Mouse (Mus musculus): ENCODE measurements around the gene Olfr825. TPM values are rescaled to one million over a fixed set of nuclear protein-coding genes. Genes with fewer than 3 reads are reported as not detected.

Gene Olfr825
- polyA plus RNA-seq (2014; fragmentation: Illumina TruSeq; extraction: RNeasy Lipid Tissue Mini Kit (QIAGEN cat#74804); ENCODE audit: low read depth, low replicate concordance) = not detected

DNA sequence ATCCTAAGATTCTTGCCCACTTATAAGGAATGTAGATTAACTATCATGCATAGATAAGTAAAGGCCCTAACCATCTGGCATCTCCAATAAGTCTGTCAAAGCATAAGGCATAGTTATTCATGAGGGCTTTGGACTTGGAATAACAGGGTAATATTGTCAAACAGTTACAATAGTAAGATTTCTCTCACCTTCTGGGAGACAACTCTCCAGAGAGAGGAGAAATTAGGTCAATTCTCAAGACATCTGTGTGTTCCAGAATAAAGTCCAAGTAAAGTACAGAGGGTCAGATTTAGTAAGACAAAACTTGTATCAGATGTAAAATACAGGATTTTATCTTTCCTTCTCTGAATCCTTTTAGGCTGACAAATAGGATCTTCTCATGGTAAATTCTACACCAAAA, at the start of gene Olfr825:
TSS of gene Olfr825 (minus strand) at position 101 of the 400 bp plus-strand sequence.

DNA sequence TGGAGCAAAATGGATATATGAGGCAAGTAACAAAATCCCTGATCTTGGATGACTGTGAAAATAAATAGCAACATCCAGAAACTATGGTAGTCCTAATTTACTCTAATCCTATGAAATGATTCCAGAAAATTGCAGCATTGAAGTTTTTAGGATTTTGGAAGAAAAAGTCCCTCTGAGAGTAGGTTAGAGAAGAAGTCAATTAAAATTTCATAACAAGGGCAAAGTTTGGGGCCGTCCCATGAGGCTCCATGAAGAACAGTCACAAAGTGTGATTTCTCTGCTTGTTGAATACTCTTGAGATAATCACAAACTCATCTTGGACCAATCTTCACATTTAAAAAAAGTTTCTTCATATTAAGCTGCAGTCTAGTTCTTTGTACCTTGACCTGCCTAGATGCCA, 47.7 kb upstream of the Olfr825 start, which contains the start of gene Olfr827:
TSS of gene Olfr827 (minus strand) at position 101 of the 400 bp plus-strand sequence.

DNA sequence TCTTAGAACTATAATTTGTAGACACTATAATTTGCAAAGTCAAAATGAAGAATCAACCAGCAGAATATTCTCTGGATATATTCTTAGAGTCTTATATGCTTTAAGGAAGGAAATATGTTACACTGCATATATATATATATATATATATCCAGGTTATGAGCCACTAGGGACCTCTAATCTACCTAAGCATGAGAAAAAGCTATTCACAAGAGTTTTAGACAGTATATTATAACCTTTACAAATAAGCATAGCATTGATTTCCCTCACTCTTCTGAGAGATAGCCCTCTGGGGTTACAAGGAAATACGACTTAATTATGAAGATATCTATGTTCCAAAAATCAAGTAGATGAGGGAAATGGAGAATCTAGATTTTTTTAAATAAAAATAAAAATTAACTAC, 17.5 kb upstream of the Olfr825 start, which contains the start of gene Olfr826:
TSS of gene Olfr826 (minus strand) at position 101 of the 400 bp plus-strand sequence.

DNA sequence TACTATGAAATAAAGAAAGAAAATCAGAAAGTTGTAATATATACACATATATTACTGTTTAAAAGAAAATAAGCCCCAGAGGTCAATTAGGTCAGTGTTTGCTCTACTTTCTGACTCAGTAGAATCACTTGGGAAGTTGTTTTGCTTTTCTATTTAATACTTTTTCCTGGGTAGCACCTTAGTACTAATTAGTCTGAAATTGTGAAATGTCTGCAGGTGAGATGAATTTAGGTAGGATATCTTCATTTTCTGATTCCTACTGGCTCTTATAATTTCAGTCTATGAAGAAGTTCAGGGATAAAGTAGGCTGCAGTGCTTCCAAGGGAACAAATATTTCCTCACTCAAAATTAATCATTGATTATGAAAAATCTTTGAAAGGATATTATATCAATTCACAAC, 36.7 kb downstream of the Olfr825 start, which contains the start of gene Olfr824:
TSS of gene Olfr824 (minus strand) at position 101 of the 400 bp plus-strand sequence.

DNA sequence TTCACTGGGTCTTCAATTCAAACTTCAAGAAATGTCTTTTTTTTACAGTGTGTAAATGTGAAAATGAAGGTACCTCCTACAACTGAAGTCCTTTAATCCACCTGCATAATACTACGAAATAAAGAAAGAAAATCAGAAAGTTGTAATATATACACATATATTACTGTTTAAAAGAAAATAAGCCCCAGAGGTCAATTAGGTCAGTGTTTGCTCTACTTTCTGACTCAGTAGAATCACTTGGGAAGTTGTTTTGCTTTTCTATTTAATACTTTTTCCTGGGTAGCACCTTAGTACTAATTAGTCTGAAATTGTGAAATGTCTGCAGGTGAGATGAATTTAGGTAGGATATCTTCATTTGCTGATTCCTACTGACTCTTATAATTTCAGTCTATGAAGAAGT, 51.3 kb downstream of the Olfr825 start, which contains the start of gene Olfr823:
TSS of gene Olfr823 (minus strand) at position 101 of the 400 bp plus-strand sequence.

Other genes starting within 250 kb of the Olfr825 start
- gene Olfr818, start 217.7 kb downstream of the Olfr825 start, polyA plus RNA-seq (2014; fragmentation: Illumina TruSeq; extraction: RNeasy Lipid Tissue Mini Kit (QIAGEN cat#74804); ENCODE audit: low read depth, low replicate concordance) = not detected
- gene Olfr819, start 199.5 kb downstream of the Olfr825 start, polyA plus RNA-seq (2014; fragmentation: Illumina TruSeq; extraction: RNeasy Lipid Tissue Mini Kit (QIAGEN cat#74804); ENCODE audit: low read depth, low replicate concordance) = not detected
- not detected for gene Olfr247, start 190.6 kb downstream of the Olfr825 start, polyA plus RNA-seq (2014; fragmentation: Illumina TruSeq; extraction: RNeasy Lipid Tissue Mini Kit (QIAGEN cat#74804); ENCODE audit: low read depth, low replicate concordance)
- not detected for gene Gm10310, start 181.7 kb downstream of the Olfr825 start, polyA plus RNA-seq (2014; fragmentation: Illumina TruSeq; extraction: RNeasy Lipid Tissue Mini Kit (QIAGEN cat#74804); ENCODE audit: low read depth, low replicate concordance)
- not detected for gene Olfr820, start 154.1 kb downstream of the Olfr825 start, polyA plus RNA-seq (2014; fragmentation: Illumina TruSeq; extraction: RNeasy Lipid Tissue Mini Kit (QIAGEN cat#74804); ENCODE audit: low read depth, low replicate concordance)
- not detected for gene Olfr821, start 136.4 kb downstream of the Olfr825 start, polyA plus RNA-seq (2014; fragmentation: Illumina TruSeq; extraction: RNeasy Lipid Tissue Mini Kit (QIAGEN cat#74804); ENCODE audit: low read depth, low replicate concordance)
- not detected for gene Olfr822, start 95.6 kb downstream of the Olfr825 start, polyA plus RNA-seq (2014; fragmentation: Illumina TruSeq; extraction: RNeasy Lipid Tissue Mini Kit (QIAGEN cat#74804); ENCODE audit: low read depth, low replicate concordance)
- not detected for gene Olfr823, start 51.4 kb downstream of the Olfr825 start, polyA plus RNA-seq (2014; fragmentation: Illumina TruSeq; extraction: RNeasy Lipid Tissue Mini Kit (QIAGEN cat#74804); ENCODE audit: low read depth, low replicate concordance)
- gene Olfr824, start 36.8 kb downstream of the Olfr825 start, polyA plus RNA-seq (2014; fragmentation: Illumina TruSeq; extraction: RNeasy Lipid Tissue Mini Kit (QIAGEN cat#74804); ENCODE audit: low read depth, low replicate concordance) = not detected
- gene Olfr826, start 17.4 kb upstream of the Olfr825 start, polyA plus RNA-seq (2014; fragmentation: Illumina TruSeq; extraction: RNeasy Lipid Tissue Mini Kit (QIAGEN cat#74804); ENCODE audit: low read depth, low replicate concordance) = not detected
- not detected for gene Olfr827, start 47.6 kb upstream of the Olfr825 start, polyA plus RNA-seq (2014; fragmentation: Illumina TruSeq; extraction: RNeasy Lipid Tissue Mini Kit (QIAGEN cat#74804); ENCODE audit: low read depth, low replicate concordance)
- gene Neurod4, start 113.5 kb upstream of the Olfr825 start, polyA plus RNA-seq (2014; fragmentation: Illumina TruSeq; extraction: RNeasy Lipid Tissue Mini Kit (QIAGEN cat#74804); ENCODE audit: low read depth, low replicate concordance) = not detected
- gene Tespa1, start 156.1 kb upstream of the Olfr825 start, polyA plus RNA-seq (2014; fragmentation: Illumina TruSeq; extraction: RNeasy Lipid Tissue Mini Kit (QIAGEN cat#74804); ENCODE audit: low read depth, low replicate concordance) = 0.24 TPM
- gene Vmn2r84, start 227.6 kb upstream of the Olfr825 start, polyA plus RNA-seq (2014; fragmentation: Illumina TruSeq; extraction: RNeasy Lipid Tissue Mini Kit (QIAGEN cat#74804); ENCODE audit: low read depth, low replicate concordance) = not detected

All from liver, adult 10 weeks (tissue).